Mouse (Mus musculus): ENCODE measurements around the gene Uchl4. TPM values are rescaled to one million over a fixed set of nuclear protein-coding genes. Genes with fewer than 3 reads are reported as not detected.

The Uchl4 gene
- polyA plus RNA-seq, 1 experiment from 2014 or later: 3.5 TPM

DNA sequence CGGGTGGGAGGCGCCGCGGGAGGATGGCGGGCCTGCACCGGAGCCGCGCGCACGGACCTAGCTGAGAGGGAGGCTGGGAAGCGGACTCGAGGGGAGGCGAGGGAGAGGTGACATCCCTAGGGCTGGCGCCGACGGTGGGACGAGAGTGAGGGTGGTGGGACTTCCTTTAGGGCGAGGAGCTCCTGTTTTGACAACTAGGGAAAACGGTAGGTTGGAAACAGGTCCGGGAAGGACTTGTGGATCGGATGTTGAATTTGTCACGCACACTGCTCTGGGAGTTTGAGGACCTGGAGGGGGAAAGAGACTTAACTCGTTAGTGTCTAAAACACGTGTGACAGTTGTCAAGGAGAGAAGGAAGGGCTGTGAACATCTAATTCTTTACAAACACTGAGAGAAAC, 46.8 kb downstream of the Uchl4 start:
- H3K27ac ChIP-seq: peak overlapping the region; percentile 93
- peak overlapping the region; percentile 78 for H3K4me2 ChIP-seq
- H3K9me3 ChIP-seq: no peaks in the 10 kb centered on the region
- H3K9ac ChIP-seq: peak overlapping the region; percentile 96
- H3K36me3 ChIP-seq (replicated peaks): no peaks in the 10 kb centered on the region; the same call in 1 of the 2 replicates
- H3K4me1 ChIP-seq: peaks cover 11% of the 10 kb centered on the region
- H3K4me3 ChIP-seq (replicated peaks): peak overlapping the region; percentile 81
- peak; percentile 89; the same call in 1 of the 2 replicates for ATAC-seq (ENCODE audit: low FRiP score)
- under 1% methylated on average over 24 of the region's 24 CpGs for WGBS
- no peaks in the 10 kb centered on the region for H3K27me3 ChIP-seq

- Histone ChIP-seq H3K9me3 (no peaks in the 10 kb centered on the region), H3K9ac (peak overlapping the region; percentile 96), H3K36me3 (replicated peaks) (no peaks in the 10 kb centered on the region; the same call in 1 of the 2 replicates), H3K4me3 (replicated peaks) (peak overlapping the region; percentile 81), H3K27me3 (no peaks in the 10 kb centered on the region), H3K4me2 (peak overlapping the region; percentile 78), H3K4me1 (peaks cover 11% of the 10 kb centered on the region), H3K27ac (no peak overlapping the region)
- WGBS: 73% methylated on average over 5 of the region's 5 CpGs
- no peak for ATAC-seq (ENCODE audit: low FRiP score)
These were observed 47.5 kb downstream of the Uchl4 start for GRCm38 (mm10) chr9:64282404-64282987.

Small RNA genes within 50 kb of the gene (microRNA-seq; reads per million reads assigned to microRNA genes)
- not detected for gene Gm24106

Other genes starting within 250 kb of the Uchl4 start
- gene Smad6, start 213.1 kb upstream of the Uchl4 start, polyA plus RNA-seq (2016; fragmentation: Nextera tagmentation; extraction: Ambion mirVana): 5.2 and 6.5 TPM in 2 replicates
- 0.14 TPM in 1 of 2 replicates, not detected in the other for gene Lctl, start 118.1 kb upstream of the Uchl4 start, polyA plus RNA-seq (2016; fragmentation: Nextera tagmentation; extraction: Ambion mirVana)
- 31.8 and 33.5 TPM in 2 replicates for gene Zwilch, start 62.1 kb upstream of the Uchl4 start, polyA plus RNA-seq (2016; fragmentation: Nextera tagmentation; extraction: Ambion mirVana)
- gene Rpl4, start 61.8 kb upstream of the Uchl4 start, polyA plus RNA-seq (2016; fragmentation: Nextera tagmentation; extraction: Ambion mirVana): 883 and 905 TPM in 2 replicates
- gene Snapc5, start 55.9 kb upstream of the Uchl4 start, polyA plus RNA-seq (2016; fragmentation: Nextera tagmentation; extraction: Ambion mirVana): 35.1 and 35.9 TPM in 2 replicates
- 55.5 and 56.0 TPM in 2 replicates for gene Map2k1, start 18.4 kb downstream of the Uchl4 start, polyA plus RNA-seq (2016; fragmentation: Nextera tagmentation; extraction: Ambion mirVana)
- 252 and 254 TPM in 2 replicates for gene Tipin, start 46.4 kb downstream of the Uchl4 start, polyA plus RNA-seq (2016; fragmentation: Nextera tagmentation; extraction: Ambion mirVana)
- gene Dis3l, start 106.1 kb downstream of the Uchl4 start, polyA plus RNA-seq (2016; fragmentation: Nextera tagmentation; extraction: Ambion mirVana): 24.8 and 24.9 TPM in 2 replicates
- gene Megf11, start 150.4 kb downstream of the Uchl4 start, polyA plus RNA-seq (2016; fragmentation: Nextera tagmentation; extraction: Ambion mirVana): 3.8 and 5.2 TPM in 2 replicates

Data from forebrain, embryonic 12.5 days (tissue).